Mouse (Mus musculus): ENCODE measurements around the gene Foxp1. TPM values are rescaled to one million over a fixed set of nuclear protein-coding genes. Genes with fewer than 3 reads are reported as not detected.

Foxp1 gene
- total RNA-seq, 2 experiments from 2014 or later, result 142 TPM

DNA sequence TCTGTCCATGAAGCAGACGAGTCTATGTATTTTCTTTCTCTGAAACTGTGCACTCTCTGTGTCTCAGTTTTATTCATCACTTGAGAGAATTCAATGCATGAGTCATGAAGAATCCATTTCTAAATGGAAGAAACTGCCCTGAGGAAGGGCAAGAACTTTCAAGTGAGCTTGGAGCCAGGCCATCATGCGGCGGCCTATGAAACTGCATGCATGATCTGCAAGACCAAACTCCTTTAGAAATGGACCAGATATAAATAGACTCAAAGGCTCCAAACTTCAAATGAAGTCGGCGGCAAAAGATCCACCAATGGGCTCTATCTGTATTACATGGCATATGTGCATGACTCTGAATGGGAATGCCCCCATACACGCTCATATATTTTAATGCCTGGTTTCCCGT is 177.6 kb downstream of the Foxp1 start:
- intact Hi-C loops (cut with DNase I), result no loop called here
- DNase-seq (ENCODE audit: low spot score in 2 of 2), result no peak

- DNase-seq (ENCODE audit: low spot score in 2 of 2), result no peak
- intact Hi-C loops (cut with DNase I), result no loop called here
Measured at GRCm38 (mm10) chr6:99344357-99344756, 178.2 kb downstream of the Foxp1 start.

- intact Hi-C loops (cut with DNase I), result no loop called here
- DNase-seq (ENCODE audit: low spot score in 2 of 2), result no peak
Measured at GRCm38 (mm10) chr6:99343815-99344214, 178.7 kb downstream of the Foxp1 start.

GRCm38 (mm10) chr6:99342416-99342815 is 180.1 kb downstream of the Foxp1 start:
- no peak for DNase-seq (ENCODE audit: low spot score in 2 of 2)
- intact Hi-C loops (cut with DNase I), result no loop called here

- intact Hi-C loops (cut with DNase I), result no loop called here
- DNase-seq (ENCODE audit: low spot score in 2 of 2), result no peak
Measured at GRCm38 (mm10) chr6:99340902-99341301, 181.6 kb downstream of the Foxp1 start.

- intact Hi-C loops (cut with DNase I), result loop anchor here (5.0 kb wide), 1 partner anchor 37 kb away; no protein-coding TSS in a partner anchor
- DNase-seq (ENCODE audit: low spot score in 2 of 2), result no peak
Measured at GRCm38 (mm10) chr6:99339986-99340721, 182.4 kb downstream of the Foxp1 start.

- intact Hi-C loops (cut with DNase I), result loop anchor here (5.0 kb wide), 1 partner anchor 38 kb away; no protein-coding TSS in a partner anchor
- DNase-seq (ENCODE audit: low spot score in 2 of 2), result no peak
Measured at GRCm38 (mm10) chr6:99339343-99339620, 183.2 kb downstream of the Foxp1 start.

DNA sequence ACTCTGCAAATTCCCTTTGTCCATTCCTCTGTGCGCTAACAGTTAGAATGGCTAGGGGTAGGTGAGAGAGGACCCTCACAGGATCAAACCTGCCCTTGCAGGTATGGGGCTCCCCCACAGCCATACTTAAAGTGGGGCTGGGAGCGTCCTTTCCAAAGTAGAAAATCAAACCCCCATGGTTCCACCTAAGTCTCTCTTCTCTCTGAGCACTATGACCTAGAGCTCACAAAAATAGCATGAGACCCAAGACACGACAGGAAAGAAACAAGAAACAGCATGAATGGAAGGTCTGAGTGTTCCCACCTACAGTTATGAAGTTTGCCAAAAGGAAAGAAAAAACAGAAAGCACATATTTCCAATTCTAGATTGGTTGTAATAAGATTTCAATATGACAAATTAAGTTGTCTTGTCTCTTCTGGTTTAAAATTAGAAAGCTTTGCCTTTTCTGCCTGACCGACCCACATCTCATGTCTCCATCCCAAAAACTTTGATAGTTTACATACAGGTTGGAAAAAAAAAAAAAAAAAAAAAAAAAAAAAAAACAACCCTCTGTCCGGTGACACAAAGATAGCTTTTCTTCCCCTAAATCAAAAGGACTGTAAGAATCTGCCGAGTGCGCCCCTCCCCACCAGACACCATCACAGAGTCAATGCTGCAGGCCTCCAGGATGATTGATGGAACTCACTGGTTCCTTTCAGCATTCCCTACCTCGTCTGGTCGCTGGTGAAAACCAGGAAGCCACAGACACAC is 183.8 kb downstream of the Foxp1 start:
- no peak for DNase-seq (ENCODE audit: low spot score in 2 of 2)
- intact Hi-C loops (cut with DNase I), result loop anchor here (5.0 kb wide), 1 partner anchor 39 kb away; no protein-coding TSS in a partner anchor

GRCm38 (mm10) chr6:99338174-99338573 is 184.3 kb downstream of the Foxp1 start:
- intact Hi-C loops (cut with DNase I), result loop anchor here (5.0 kb wide), 1 partner anchor 39 kb away; no protein-coding TSS in a partner anchor
- DNase-seq (ENCODE audit: low spot score in 2 of 2), result no peak

DNA sequence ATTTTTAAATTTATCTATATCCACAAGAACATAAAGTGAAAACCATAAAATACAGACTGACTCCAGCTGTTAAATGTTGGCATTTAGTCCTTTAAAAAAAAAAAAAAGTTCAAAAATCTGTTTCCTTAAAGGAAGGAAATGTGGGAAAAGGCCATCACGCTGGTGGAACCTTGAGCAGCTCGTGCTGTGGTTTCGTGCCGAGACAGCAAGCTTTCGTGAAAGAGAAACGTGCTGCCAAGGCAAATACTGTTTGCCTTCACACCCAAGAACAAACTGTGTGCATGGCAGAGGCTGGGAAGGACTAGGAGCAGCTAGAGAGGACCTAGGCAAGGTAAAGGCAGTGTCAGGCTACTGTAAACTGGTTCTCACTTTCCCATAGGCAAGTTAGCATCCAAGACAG is 184.9 kb downstream of the Foxp1 start:
- intact Hi-C loops (cut with DNase I), result loop anchor here (5.0 kb wide), 1 partner anchor 40 kb away; no protein-coding TSS in a partner anchor
- DNase-seq (ENCODE audit: low spot score in 2 of 2), result peak in 1 of 2 experiments; percentile 17

DNA sequence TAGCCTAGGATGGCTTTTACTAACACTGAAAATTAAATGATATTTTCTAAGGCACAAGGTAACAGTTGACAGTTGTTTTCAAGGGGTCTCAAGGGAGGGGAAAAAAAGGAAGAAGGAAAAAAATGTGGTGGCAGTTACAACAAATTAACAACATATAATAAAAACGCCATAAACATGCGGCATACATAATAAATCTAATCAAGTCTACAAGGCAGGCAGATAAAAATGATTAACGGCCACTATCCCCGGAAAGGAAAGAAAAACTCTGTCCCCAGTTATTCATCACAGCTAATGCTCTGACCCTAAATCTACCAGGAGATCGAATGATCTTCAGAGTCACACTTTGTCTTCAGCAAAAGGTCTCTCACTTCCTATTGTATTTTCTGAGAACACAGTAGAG is 186.3 kb downstream of the Foxp1 start:
- intact Hi-C loops (cut with DNase I), result loop anchor here (5.0 kb wide), 1 partner anchor 41 kb away; no protein-coding TSS in a partner anchor
- no peak for DNase-seq (ENCODE audit: low spot score in 2 of 2)

GRCm38 (mm10) chr6:99335174-99335830 is 187.2 kb downstream of the Foxp1 start:
- no peak for DNase-seq (ENCODE audit: low spot score in 2 of 2)
- intact Hi-C loops (cut with DNase I), result loop anchor here (5.0 kb wide), 1 partner anchor 42 kb away; no protein-coding TSS in a partner anchor

DNA sequence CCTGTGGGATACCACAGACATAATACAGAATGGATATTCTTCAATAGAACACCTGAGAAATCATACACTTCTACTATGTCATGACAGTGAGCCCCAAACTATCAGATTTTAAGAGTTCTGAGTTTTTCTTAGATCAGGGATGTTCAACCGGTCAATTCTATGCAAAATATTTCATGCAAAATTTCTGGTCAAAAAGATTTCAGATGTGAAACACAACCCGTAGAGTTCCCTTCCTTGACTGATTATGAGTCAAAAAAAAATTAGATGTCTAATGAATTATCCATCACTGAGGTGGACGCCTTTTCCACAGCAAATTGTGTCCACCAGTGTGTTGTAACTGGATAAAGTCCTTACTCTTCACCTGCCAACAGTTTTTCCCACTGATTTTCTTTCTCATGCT is 188.3 kb downstream of the Foxp1 start:
- no peak for DNase-seq (ENCODE audit: low spot score in 2 of 2)
- intact Hi-C loops (cut with DNase I), result no loop called here

GRCm38 (mm10) chr6:99333127-99333526 is 189.4 kb downstream of the Foxp1 start:
- DNase-seq (ENCODE audit: low spot score in 2 of 2), result no peak
- intact Hi-C loops (cut with DNase I), result no loop called here

- no peak for DNase-seq (ENCODE audit: low spot score in 2 of 2)
- intact Hi-C loops (cut with DNase I), result no loop called here
Measured at GRCm38 (mm10) chr6:99330169-99330568, 192.4 kb downstream of the Foxp1 start.

GRCm38 (mm10) chr6:99328634-99329033 is 193.9 kb downstream of the Foxp1 start:
- DNase-seq (ENCODE audit: low spot score in 2 of 2), result no peak
- intact Hi-C loops (cut with DNase I), result no loop called here

DNA sequence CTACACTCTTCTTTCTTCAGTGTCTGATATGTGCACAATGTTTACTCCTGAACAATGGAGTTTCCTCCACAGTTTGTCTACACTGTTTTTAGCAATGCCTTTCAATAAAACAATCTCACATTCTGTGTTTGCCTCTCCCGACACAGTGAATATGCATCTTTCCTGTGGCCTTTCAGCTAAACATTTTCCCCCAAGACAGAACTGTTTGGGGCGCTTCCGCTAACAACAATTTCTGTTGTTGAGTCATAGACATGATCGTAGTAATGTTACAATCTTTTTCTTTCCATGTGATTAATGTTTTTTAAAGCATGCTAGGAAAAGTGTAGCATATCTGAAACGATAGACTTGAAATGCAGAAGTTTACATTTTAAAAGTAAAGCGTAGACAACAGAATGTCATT is 194.4 kb downstream of the Foxp1 start:
- intact Hi-C loops (cut with DNase I), result no loop called here

GRCm38 (mm10) chr6:99327721-99328120 is 194.8 kb downstream of the Foxp1 start:
- intact Hi-C loops (cut with DNase I), result no loop called here
- no peak for DNase-seq (ENCODE audit: low spot score in 2 of 2)

More for the DNA sequence above, 194.4 kb downstream of the Foxp1 start:
- no peak for DNase-seq (ENCODE audit: low spot score in 2 of 2)

GRCm38 (mm10) chr6:99325881-99326280 is 196.6 kb downstream of the Foxp1 start:
- no peak for DNase-seq (ENCODE audit: low spot score in 2 of 2)
- intact Hi-C loops (cut with DNase I), result no loop called here

- intact Hi-C loops (cut with DNase I), result no loop called here
- no peak for DNase-seq (ENCODE audit: low spot score in 2 of 2)
Measured at GRCm38 (mm10) chr6:99325461-99325860, 197.1 kb downstream of the Foxp1 start.
